Mouse (Mus musculus) gastrocnemius, postnatal 10 days (tissue): ENCODE results near the gene Itga9. TPM values are rescaled to one million over a fixed set of nuclear protein-coding genes. Genes with fewer than 3 reads are reported as not detected.

Source experiments
- DNase-seq: peaks from one replicate; pipeline ENCODE4 v3.0.0; 2021; ENCODE audit warnings: mixed read lengths
- total RNA-seq, 2 experiments: library from RNA; stranded (reverse); gene quantifications; 2 replicates each; pipeline ENCODE4 v1.2.3; 2021

Itga9 gene
- total RNA-seq, 2 experiments from 2014 or later: 27.0 to 31.1 TPM

- no peak for DNase-seq
These were observed 315.4 kb downstream of the Itga9 start for GRCm38 (mm10) chr9:118921926-118922325.

- no peak for DNase-seq
These were observed 318.1 kb downstream of the Itga9 start for GRCm38 (mm10) chr9:118924554-118925085.

GRCm38 (mm10) chr9:118925286-118926110 is 319.0 kb downstream of the Itga9 start:
- DNase-seq: peak; percentile 97

- peak; percentile 57 for DNase-seq
These were observed 319.7 kb downstream of the Itga9 start, which contains the start of gene Ctdspl for GRCm38 (mm10) chr9:118926111-118926650. TSS of gene Ctdspl (plus strand) at chr9:118926453.

GRCm38 (mm10) chr9:118926688-118927321 is 320.3 kb downstream of the Itga9 start:
- DNase-seq: peak; percentile 49

- DNase-seq: no peak
These were observed 321.0 kb downstream of the Itga9 start for GRCm38 (mm10) chr9:118927501-118927900.

GRCm38 (mm10) chr9:118928007-118928406 is 321.5 kb downstream of the Itga9 start:
- no peak for DNase-seq

- DNase-seq: no peak
These were observed 322.2 kb downstream of the Itga9 start for GRCm38 (mm10) chr9:118928656-118929055.

- DNase-seq: no peak
These were observed 324.1 kb downstream of the Itga9 start for GRCm38 (mm10) chr9:118930611-118931010.

- no peak for DNase-seq
These were observed 327.3 kb downstream of the Itga9 start for GRCm38 (mm10) chr9:118933800-118934199.

- no peak for DNase-seq
These were observed 327.8 kb downstream of the Itga9 start for GRCm38 (mm10) chr9:118934319-118934718.

GRCm38 (mm10) chr9:118935098-118935497 is 328.6 kb downstream of the Itga9 start:
- DNase-seq: no peak

- no peak for DNase-seq
These were observed 329.6 kb downstream of the Itga9 start for GRCm38 (mm10) chr9:118936071-118936470.

GRCm38 (mm10) chr9:118937515-118937914 is 331.0 kb downstream of the Itga9 start:
- no peak for DNase-seq

GRCm38 (mm10) chr9:118939410-118939809 is 332.9 kb downstream of the Itga9 start:
- no peak for DNase-seq

- no peak for DNase-seq
These were observed 333.3 kb downstream of the Itga9 start for GRCm38 (mm10) chr9:118939831-118940230.

GRCm38 (mm10) chr9:118940591-118941207 is 334.2 kb downstream of the Itga9 start:
- DNase-seq: no peak

GRCm38 (mm10) chr9:118942030-118942429 is 335.5 kb downstream of the Itga9 start:
- DNase-seq: no peak

- DNase-seq: no peak
These were observed 337.5 kb downstream of the Itga9 start for GRCm38 (mm10) chr9:118943941-118944340.

GRCm38 (mm10) chr9:118944388-118944787 is 337.9 kb downstream of the Itga9 start:
- DNase-seq: no peak

- DNase-seq: no peak
These were observed 342.0 kb downstream of the Itga9 start for GRCm38 (mm10) chr9:118948486-118948885.

- no peak for DNase-seq
These were observed 342.6 kb downstream of the Itga9 start for GRCm38 (mm10) chr9:118949124-118949523.

GRCm38 (mm10) chr9:118949654-118950053 is 343.2 kb downstream of the Itga9 start:
- no peak for DNase-seq
